Mouse (Mus musculus) stomach, postnatal 0 days (tissue): ENCODE data around the gene Nr5a2.

ENCODE experiments used
- CTCF ChIP-seq: IDR thresholded peaks from 2 replicates; pipeline ENCODE4 v1.5.1; 2016; ENCODE audit warnings: antibody characterized with exemption, low read depth, mild to moderate bottlenecking, moderate library complexity
- EP300 ChIP-seq: optimal IDR thresholded peaks from 2 replicates; pipeline ENCODE3; 2016; ENCODE audit warnings: antibody characterized with exemption

DNA sequence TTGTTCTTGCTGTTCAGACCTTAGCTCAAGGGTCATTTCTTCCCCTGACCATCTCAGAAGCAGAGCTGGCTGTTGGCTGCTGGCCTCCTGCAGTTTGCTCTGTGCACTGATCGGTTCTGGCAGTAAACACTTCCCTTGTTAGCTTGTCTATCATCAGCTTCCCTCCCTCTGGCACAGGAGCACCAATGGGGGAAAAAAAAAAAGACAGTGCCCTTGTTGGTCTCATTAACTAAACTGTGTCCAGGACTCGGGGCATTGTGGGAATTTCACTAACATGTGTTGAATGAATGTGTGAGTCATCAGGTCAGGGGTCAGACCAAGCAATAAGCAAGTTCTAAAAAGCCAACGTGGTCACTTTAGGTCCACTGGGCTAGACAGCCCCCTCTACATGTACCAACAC, 34.2 kb downstream of the Nr5a2 start:
- TF ChIP-seq CTCF (no peak), EP300 (no peak)
